Mouse (Mus musculus): Measurements from ENCODE around the gene Id4. TPM values are rescaled to one million over a fixed set of nuclear protein-coding genes. Genes with fewer than 3 reads are reported as not detected.

The Id4 gene
- polyA plus RNA-seq, 1 experiment from 2014 or later, result 133 TPM

DNA sequence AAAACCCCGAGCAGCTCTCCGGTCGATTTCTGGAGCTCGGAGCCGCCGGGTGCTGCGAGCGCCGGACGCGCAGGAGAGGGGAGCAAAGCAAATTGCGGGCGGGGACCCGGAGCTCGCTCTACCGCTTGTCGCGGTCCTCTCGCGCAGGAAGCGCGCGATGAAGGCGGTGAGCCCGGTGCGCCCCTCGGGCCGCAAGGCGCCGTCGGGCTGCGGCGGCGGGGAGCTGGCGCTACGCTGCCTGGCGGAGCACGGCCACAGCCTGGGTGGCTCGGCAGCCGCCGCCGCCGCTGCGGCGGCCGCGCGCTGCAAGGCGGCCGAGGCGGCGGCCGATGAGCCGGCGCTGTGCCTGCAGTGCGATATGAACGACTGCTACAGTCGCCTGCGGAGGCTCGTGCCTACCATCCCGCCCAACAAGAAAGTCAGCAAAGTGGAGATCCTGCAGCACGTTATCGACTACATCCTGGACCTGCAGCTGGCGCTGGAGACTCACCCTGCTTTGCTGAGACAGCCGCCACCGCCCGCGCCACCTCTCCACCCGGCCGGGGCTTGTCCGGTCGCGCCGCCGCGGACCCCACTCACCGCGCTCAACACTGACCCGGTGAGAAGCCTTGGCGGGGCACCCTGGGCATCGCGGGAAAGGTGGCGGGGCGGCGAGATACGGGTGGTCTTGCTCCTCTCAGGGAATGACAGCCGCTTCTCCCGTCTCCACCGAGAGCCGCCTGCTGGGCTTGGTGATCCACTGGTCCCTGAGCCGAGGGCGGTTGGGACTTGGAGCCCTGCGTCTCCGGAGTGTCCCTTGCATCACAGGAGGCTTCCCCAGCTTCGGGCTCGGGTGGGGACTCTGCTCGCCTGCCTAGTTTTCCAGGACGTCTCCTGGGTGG, 553 bp downstream of the Id4 start:
- under 1% methylated on average over 86 of the region's 98 CpGs for WGBS
- Histone ChIP-seq H3K4me3 (peak overlapping the region; percentile 96), H3K27ac (peak overlapping the region; percentile 98), H3K27me3 (no peaks in the 10 kb centered on the region), H3K9ac (peak overlapping the region; percentile 100), H3K4me1 (peaks cover 43% of the 10 kb centered on the region), H3K9me3 (replicated peaks) (no peaks in the 10 kb centered on the region), H3K36me3 (ENCODE audit: poor library complexity, severe bottlenecking) (no peaks in the 10 kb centered on the region), H3K4me2 (peak overlapping the region; percentile 75)
- peak; percentile 46 for ATAC-seq

GRCm38 (mm10) chr13:48262451-48262969, 1.5 kb downstream of the Id4 start:
- Histone ChIP-seq H3K27me3 (no peaks in the 10 kb centered on the region), H3K9ac (peak overlapping the region; percentile 100), H3K9me3 (replicated peaks) (no peaks in the 10 kb centered on the region), H3K4me2 (peak overlapping the region; percentile 75), H3K36me3 (ENCODE audit: poor library complexity, severe bottlenecking) (no peaks in the 10 kb centered on the region), H3K4me1 (peaks cover 43% of the 10 kb centered on the region), H3K4me3 (peak overlapping the region; percentile 96), H3K27ac (peak overlapping the region; percentile 98)
- WGBS, result 1% methylated on average over 24 of the region's 25 CpGs
- ATAC-seq, result no peak

- Histone ChIP-seq H3K27ac (peak overlapping the region; percentile 79), H3K9me3 (replicated peaks) (no peaks in the 10 kb centered on the region), H3K9ac (peak overlapping the region; percentile 79), H3K4me3 (peak overlapping the region; percentile 96), H3K27me3 (no peaks in the 10 kb centered on the region), H3K4me1 (peaks cover 30% of the 10 kb centered on the region), H3K4me2 (peak overlapping the region; percentile 67), H3K36me3 (ENCODE audit: poor library complexity, severe bottlenecking) (no peaks in the 10 kb centered on the region)
- 13% methylated on average over 6 of the region's 6 CpGs for WGBS
- ATAC-seq, result no peak
These were observed 4.0 kb downstream of the Id4 start for GRCm38 (mm10) chr13:48265029-48265428.

GRCm38 (mm10) chr13:48273451-48274069, 12.5 kb downstream of the Id4 start:
- Histone ChIP-seq H3K4me1 (peaks cover 23% of the 10 kb centered on the region), H3K4me3 (peak overlapping the region; percentile 5; the same call in 1 of the 2 replicates), H3K4me2 (peak overlapping the region; percentile 49), H3K9me3 (replicated peaks) (no peaks in the 10 kb centered on the region), H3K36me3 (ENCODE audit: poor library complexity, severe bottlenecking) (no peaks in the 10 kb centered on the region), H3K9ac (0 out of 2 replicates have a peak overlapping the region, but pooled peaks have one; percentile 21), H3K27me3 (no peaks in the 10 kb centered on the region), H3K27ac (peak overlapping the region; percentile 15; the same call in 1 of the 2 replicates)
- ATAC-seq, result peak; percentile 91
- WGBS, result 4% methylated on average over 15 of the region's 15 CpGs

- no peaks in the 10 kb centered on the region for H3K27me3 ChIP-seq
- no peak overlapping the region for H3K4me3 ChIP-seq
- H3K9me3 ChIP-seq (replicated peaks), result no peaks in the 10 kb centered on the region
- H3K36me3 ChIP-seq (ENCODE audit: poor library complexity, severe bottlenecking), result no peaks in the 10 kb centered on the region
- 79% methylated on average over 1 of the region's 1 CpGs for WGBS
- no peak overlapping the region for H3K27ac ChIP-seq
- peaks cover 23% of the 10 kb centered on the region for H3K4me1 ChIP-seq
- no peak overlapping the region for H3K4me2 ChIP-seq
- no peak for ATAC-seq
- H3K9ac ChIP-seq, result no peak overlapping the region
These were observed 13.1 kb downstream of the Id4 start for GRCm38 (mm10) chr13:48274107-48274506.

DNA sequence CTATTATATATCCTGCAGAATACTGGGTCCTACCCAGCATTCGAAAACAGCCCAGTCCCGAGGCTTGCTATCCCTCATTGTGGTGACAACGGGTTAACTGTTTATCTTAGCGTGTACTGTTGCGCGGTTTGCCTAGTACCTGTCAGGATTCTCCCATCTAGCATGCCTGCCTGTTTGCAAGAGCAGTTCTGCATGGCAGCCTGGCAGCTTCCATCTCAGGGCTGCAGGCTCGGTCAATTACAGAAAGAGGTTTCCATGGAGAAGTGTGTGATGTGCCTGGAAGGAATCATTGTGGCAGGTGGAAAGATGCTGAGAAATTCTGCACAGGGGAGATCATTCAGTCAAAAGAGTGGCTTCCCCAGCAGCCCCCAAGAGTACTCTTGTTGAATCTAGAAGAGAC, 16.0 kb downstream of the Id4 start:
- ATAC-seq, result no peak
- Histone ChIP-seq H3K36me3 (ENCODE audit: poor library complexity, severe bottlenecking) (no peaks in the 10 kb centered on the region), H3K4me2 (no peak overlapping the region), H3K4me3 (no peak overlapping the region), H3K4me1 (peaks cover 23% of the 10 kb centered on the region), H3K9me3 (replicated peaks) (no peaks in the 10 kb centered on the region), H3K27me3 (no peaks in the 10 kb centered on the region), H3K9ac (no peak overlapping the region), H3K27ac (0 out of 2 replicates have a peak overlapping the region, but pooled peaks have one; percentile 1)
- WGBS, result 79% methylated on average over 7 of the region's 7 CpGs

GRCm38 (mm10) chr13:48284426-48284825, 23.4 kb downstream of the Id4 start:
- H3K9me3 ChIP-seq (replicated peaks), result no peaks in the 10 kb centered on the region
- WGBS, result 74% methylated on average over 9 of the region's 9 CpGs
- H3K4me3 ChIP-seq, result no peak overlapping the region
- no peak overlapping the region for H3K9ac ChIP-seq
- H3K27ac ChIP-seq, result no peak overlapping the region
- no peaks in the 10 kb centered on the region for H3K27me3 ChIP-seq
- H3K4me1 ChIP-seq, result peaks cover 11% of the 10 kb centered on the region
- H3K4me2 ChIP-seq, result no peak overlapping the region
- no peak for ATAC-seq
- no peaks in the 10 kb centered on the region for H3K36me3 ChIP-seq (ENCODE audit: poor library complexity, severe bottlenecking)

- no peak overlapping the region for H3K4me2 ChIP-seq
- H3K4me1 ChIP-seq, result peaks cover 18% of the 10 kb centered on the region
- H3K27ac ChIP-seq, result no peak overlapping the region
- H3K36me3 ChIP-seq (ENCODE audit: poor library complexity, severe bottlenecking), result no peaks in the 10 kb centered on the region
- ATAC-seq, result no peak; the same call in 1 of the 2 replicates
- no peaks in the 10 kb centered on the region for H3K9me3 ChIP-seq (replicated peaks)
- H3K27me3 ChIP-seq, result no peaks in the 10 kb centered on the region
- WGBS, result 58% methylated on average over 9 of the region's 9 CpGs
- H3K4me3 ChIP-seq, result no peak overlapping the region
- H3K9ac ChIP-seq, result no peak overlapping the region
These were observed 24.1 kb downstream of the Id4 start for GRCm38 (mm10) chr13:48284918-48285693.

DNA sequence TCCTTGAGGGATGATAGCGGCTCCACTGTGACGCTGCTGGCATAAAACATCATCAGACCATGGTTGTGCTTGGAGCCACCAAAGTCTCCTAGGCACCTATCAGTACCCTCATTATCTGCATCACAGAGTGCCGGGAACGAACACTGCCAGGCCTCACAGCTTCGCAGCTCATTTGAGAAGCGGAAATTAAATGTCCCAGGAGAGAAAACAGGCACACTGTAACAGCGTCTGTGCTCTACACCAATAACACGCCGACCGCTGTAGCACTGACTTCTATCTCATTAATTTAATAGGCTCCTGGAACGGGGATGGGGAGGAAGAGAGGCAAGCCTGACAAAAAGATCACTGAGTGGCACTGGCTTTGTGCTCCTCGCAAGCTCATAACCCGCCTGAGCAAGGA, 29.4 kb downstream of the Id4 start:
- Histone ChIP-seq H3K27me3 (no peaks in the 10 kb centered on the region), H3K36me3 (ENCODE audit: poor library complexity, severe bottlenecking) (no peaks in the 10 kb centered on the region), H3K4me2 (peak overlapping the region; percentile 39), H3K9ac (no peak overlapping the region), H3K4me3 (no peak overlapping the region), H3K9me3 (replicated peaks) (no peaks in the 10 kb centered on the region), H3K4me1 (peaks cover 27% of the 10 kb centered on the region), H3K27ac (peak overlapping the region; percentile 45)
- ATAC-seq, result peak; percentile 85
- 17% methylated on average over 13 of the region's 13 CpGs for WGBS

DNA sequence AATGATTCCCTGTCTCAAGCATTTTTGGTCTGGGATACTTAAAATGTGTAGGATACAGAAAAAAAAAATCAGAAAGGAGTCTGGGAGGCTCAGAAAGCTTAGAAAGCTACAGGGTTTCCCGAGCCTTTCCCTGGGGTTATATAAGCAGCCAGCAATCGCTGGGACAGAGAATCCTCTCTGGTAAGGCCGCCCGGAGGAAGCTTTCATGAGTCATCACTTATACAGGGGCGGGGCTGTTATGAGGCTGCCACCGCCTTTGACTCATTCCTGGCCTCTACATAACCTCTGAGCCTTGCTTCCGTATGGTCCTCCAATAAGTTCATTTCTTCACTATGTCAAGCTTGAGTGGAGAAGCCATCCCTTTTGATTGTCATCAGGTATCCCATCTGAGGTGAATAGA, 53.5 kb downstream of the Id4 start:
- no peak for ATAC-seq
- WGBS, result 85% methylated on average over 7 of the region's 7 CpGs
- Histone ChIP-seq H3K27me3 (peaks cover 20% of the 10 kb centered on the region), H3K4me3 (no peak overlapping the region), H3K9me3 (replicated peaks) (no peaks in the 10 kb centered on the region), H3K36me3 (ENCODE audit: poor library complexity, severe bottlenecking) (no peaks in the 10 kb centered on the region), H3K27ac (no peak overlapping the region), H3K4me2 (no peak overlapping the region), H3K4me1 (peaks cover 13% of the 10 kb centered on the region), H3K9ac (no peak overlapping the region)

Measured in forebrain, embryonic 13.5 days (tissue).